Mouse (Mus musculus) left cerebral cortex, postnatal 14 days (tissue): ENCODE results near the gene Gm867. TPM values are rescaled to one million over a fixed set of nuclear protein-coding genes. Genes with fewer than 3 reads are reported as not detected.

Experiments used
- DNase-seq, 2 experiments: peaks; one replicate each; pipeline ENCODE4 v3.0.0; 2021 to 2022; ENCODE audit warnings: low spot score in 2 of 2, mixed read lengths in 1 of 2
- intact Hi-C: fragments of 180-260 bp; cut with DNase I; formaldehyde crosslinking; loops from one replicate; pipeline ENCODE4 v1.15.1; 2025
- total RNA-seq, 2 experiments: library from RNA; stranded (reverse); gene quantifications; 2 replicates each; pipeline ENCODE4 v1.2.3; 2021

Gene Gm867
- total RNA-seq, 2 experiments from 2014 or later, result not detected

- intact Hi-C loops, result no loop called here
- no peak for DNase-seq
These were observed 29.8 kb downstream of the Gm867 start for GRCm38 (mm10) chr10:75910698-75911097.

- no peak for DNase-seq
- intact Hi-C loops, result no loop called here
These were observed 33.6 kb downstream of the Gm867 start for GRCm38 (mm10) chr10:75906882-75907281.

GRCm38 (mm10) chr10:75904391-75904790 is 36.1 kb downstream of the Gm867 start:
- intact Hi-C loops, result no loop called here
- DNase-seq, result no peak

- intact Hi-C loops, result no loop called here
- no peak for DNase-seq
These were observed 41.6 kb downstream of the Gm867 start for GRCm38 (mm10) chr10:75898846-75899245.

- intact Hi-C loops, result no loop called here
These were observed 42.4 kb downstream of the Gm867 start for GRCm38 (mm10) chr10:75898039-75898564.

GRCm38 (mm10) chr10:75897373-75897772 is 43.1 kb downstream of the Gm867 start:
- intact Hi-C loops, result loop anchor here (1.0 kb wide), 1 partner anchor 54 kb away; no protein-coding TSS in a partner anchor
- peak; percentile 78 to 86 for DNase-seq

More at GRCm38 (mm10) chr10:75898039-75898564, 42.4 kb downstream of the Gm867 start:
- DNase-seq, result no peak

- intact Hi-C loops, result no loop called here
- DNase-seq, result peak; percentile 42 to 70
These were observed 44.3 kb downstream of the Gm867 start for GRCm38 (mm10) chr10:75896208-75896607.

GRCm38 (mm10) chr10:75895730-75896129 is 44.7 kb downstream of the Gm867 start:
- intact Hi-C loops, result no loop called here
- DNase-seq, result no peak

GRCm38 (mm10) chr10:75894601-75895000 is 45.9 kb downstream of the Gm867 start:
- intact Hi-C loops, result no loop called here
- DNase-seq, result no peak

- intact Hi-C loops, result no loop called here
- DNase-seq, result peak; percentile 96 to 99
These were observed 47.3 kb downstream of the Gm867 start, which contains the start of gene Derl3 for GRCm38 (mm10) chr10:75893089-75893750. Derl3 (plus strand) TSS chr10:75893413.

GRCm38 (mm10) chr10:75889406-75890153 is 50.9 kb downstream of the Gm867 start:
- intact Hi-C loops, result no loop called here
- no peak for DNase-seq

Other genes with a start within 250 kb of the Gm867 start
- gene Cabin1, start 176.3 kb downstream of the Gm867 start, total RNA-seq, result 10 to 100 TPM; 79.8 to 82.9 TPM
- 10 to 100 TPM; 32.8 to 40.5 TPM for gene Ddt, start 167.3 kb downstream of the Gm867 start, total RNA-seq
- gene Gm20441, start 159.7 kb downstream of the Gm867 start, total RNA-seq, result not detected
- gene Gstt3, start 159.3 kb downstream of the Gm867 start, total RNA-seq, result 1 to 10 TPM; 1.5 to 1.7 TPM
- gene Gstt1, start 142.1 kb downstream of the Gm867 start, total RNA-seq, result 1 to 10 TPM; 3.0 to 4.7 TPM
- not detected for gene Gstt4, start 118.1 kb downstream of the Gm867 start, total RNA-seq
- gene Gstt2, start 103.2 kb downstream of the Gm867 start, total RNA-seq, result 1 to 10 TPM; 4.1 to 4.5 TPM
- 100 to 1,000 TPM; 690 to 714 TPM for gene Mif, start 80.4 kb downstream of the Gm867 start, total RNA-seq
- 1 to 10 TPM; 1.9 to 2.6 TPM for gene Derl3, start 47.3 kb downstream of the Gm867 start, total RNA-seq
- gene Smarcb1, start 19.1 kb downstream of the Gm867 start, total RNA-seq, result 10 to 100 TPM; 77.4 to 83.2 TPM
- 100 to 1,000 TPM; 260 to 285 TPM for gene Chchd10, start 7.5 kb downstream of the Gm867 start, total RNA-seq
- gene Mmp11, start 4.2 kb downstream of the Gm867 start, total RNA-seq, result 1 to 10 TPM; 1.7 to 2.3 TPM
- not detected for gene Vpreb3, start 2.4 kb upstream of the Gm867 start, total RNA-seq
- gene Gm5134, start 13.8 kb upstream of the Gm867 start, total RNA-seq, result not detected
- gene Zfp280b, start 92.0 kb upstream of the Gm867 start, total RNA-seq, result 10 to 100 TPM; 12.2 to 12.3 TPM
- gene Slc5a4b, start 170.3 kb upstream of the Gm867 start, total RNA-seq, result not detected
- gene Slc5a4a, start 206.8 kb upstream of the Gm867 start, total RNA-seq, result not detected